Mouse (Mus musculus): ENCODE data around the gene Rpl14.

- TF ChIP-seq CTCF (IDR thresholded peaks at IDR 0.05; ENCODE audit: extremely low read depth, insufficient read depth, low read length): no peak
- no peak for TF ChIP-seq POLR2A (IDR thresholded peaks at IDR 0.05; ENCODE audit: extremely low read depth, insufficient read depth, low read length)
Measured at GRCm38 (mm10) chr9:120577706-120578405, 6.6 kb downstream of the Rpl14 start.
